Mouse (Mus musculus) frontal cortex, postnatal 14 days (tissue): ENCODE measurements around the gene Dscaml1.

Source experiments
- DNase-seq, 2 experiments: peaks; one replicate each; pipeline ENCODE4 v3.0.0; 2022; ENCODE audit warnings: low spot score in 2 of 2

The Dscaml1 gene

GRCm38 (mm10) chr9:45505487-45505939 is 79.1 kb downstream of the Dscaml1 start:
- DNase-seq = no peak

DNA sequence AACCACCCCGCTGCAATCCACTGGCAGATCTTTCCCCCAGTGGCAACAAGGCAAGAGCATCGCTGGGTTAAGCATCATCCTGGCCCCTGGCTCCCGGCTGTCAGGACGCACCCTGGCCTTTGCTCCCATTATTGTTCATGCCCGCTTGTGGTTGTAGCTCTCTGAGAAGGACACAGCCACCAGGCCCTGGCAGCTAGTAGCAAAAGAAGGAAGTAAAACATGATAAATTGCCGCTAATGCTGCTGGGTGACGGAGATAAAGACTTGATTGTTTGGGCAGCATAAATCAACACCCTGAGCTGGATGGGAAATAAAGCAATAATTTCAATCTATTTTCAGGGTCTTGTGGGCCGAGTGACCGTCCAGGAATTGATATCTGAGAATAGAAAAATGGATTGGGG is 81.1 kb downstream of the Dscaml1 start:
- no peak for DNase-seq

GRCm38 (mm10) chr9:45510806-45511546 is 84.5 kb downstream of the Dscaml1 start:
- DNase-seq = no peak

GRCm38 (mm10) chr9:45517993-45518705 is 91.7 kb downstream of the Dscaml1 start:
- peak; percentile 40 to 58 for DNase-seq

DNA sequence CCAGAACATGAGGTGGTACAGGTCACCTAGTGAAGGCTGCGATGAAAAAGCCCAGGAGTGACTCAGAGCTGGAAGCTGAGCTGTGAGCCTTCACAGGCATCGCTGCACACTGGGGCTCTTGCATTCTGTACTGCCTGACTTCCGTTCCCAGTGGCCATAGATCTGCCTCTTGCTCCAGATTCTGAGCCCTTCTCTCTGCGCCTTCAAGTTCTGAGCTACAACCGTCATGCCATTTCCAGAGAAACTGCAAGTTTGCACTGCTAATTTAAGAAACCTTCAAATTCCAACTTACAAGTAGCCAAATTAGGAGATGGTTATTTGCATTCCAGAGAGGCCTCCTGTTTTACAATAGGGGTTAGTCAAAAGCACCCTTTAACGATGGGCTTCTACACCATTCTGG is 93.4 kb downstream of the Dscaml1 start:
- no peak for DNase-seq

GRCm38 (mm10) chr9:45522866-45523265 is 96.4 kb downstream of the Dscaml1 start:
- DNase-seq = no peak

GRCm38 (mm10) chr9:45524505-45524904 is 98.1 kb downstream of the Dscaml1 start:
- no peak for DNase-seq

DNA sequence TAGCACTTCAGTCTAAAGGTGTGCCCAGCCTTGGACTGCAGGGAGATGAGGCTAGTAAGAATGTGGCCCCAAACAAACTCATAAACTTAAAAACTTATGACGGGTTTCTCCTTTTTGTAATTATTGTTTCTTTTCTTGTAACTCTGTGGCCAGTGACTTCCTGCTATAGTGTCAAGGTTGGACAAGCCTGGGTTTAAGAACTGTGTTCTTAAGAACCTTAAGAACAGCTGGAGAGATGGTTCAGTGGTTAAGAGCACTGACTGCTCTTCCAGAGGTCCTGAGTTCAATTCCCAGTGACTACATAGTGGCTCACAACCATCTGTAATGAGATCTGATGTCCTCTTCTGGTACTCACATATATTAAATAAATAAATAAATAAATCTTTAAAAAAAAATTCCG is 106.8 kb downstream of the Dscaml1 start:
- DNase-seq = no peak

GRCm38 (mm10) chr9:45534472-45534988 is 108.1 kb downstream of the Dscaml1 start:
- DNase-seq = no peak

DNA sequence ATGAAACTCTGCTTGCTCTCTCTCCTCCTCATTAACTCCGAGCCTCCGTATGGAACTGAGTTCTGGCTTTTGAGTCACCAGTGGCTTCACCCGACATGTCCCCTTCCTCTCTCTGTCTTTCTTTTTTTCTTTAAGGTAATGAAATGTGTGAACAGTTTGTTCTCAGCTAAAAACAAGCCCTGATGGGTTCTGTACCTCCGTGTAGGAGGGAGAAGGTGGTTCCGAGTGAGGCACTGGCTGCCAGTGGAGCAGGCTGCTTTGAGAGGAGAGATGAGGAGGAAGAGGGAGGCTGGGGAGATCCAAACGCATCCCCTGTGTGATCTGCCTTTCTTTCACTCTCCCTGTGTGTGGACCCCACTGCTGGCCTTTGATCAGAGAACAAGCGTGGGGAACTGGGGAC is 111.2 kb downstream of the Dscaml1 start:
- DNase-seq = no peak

DNA sequence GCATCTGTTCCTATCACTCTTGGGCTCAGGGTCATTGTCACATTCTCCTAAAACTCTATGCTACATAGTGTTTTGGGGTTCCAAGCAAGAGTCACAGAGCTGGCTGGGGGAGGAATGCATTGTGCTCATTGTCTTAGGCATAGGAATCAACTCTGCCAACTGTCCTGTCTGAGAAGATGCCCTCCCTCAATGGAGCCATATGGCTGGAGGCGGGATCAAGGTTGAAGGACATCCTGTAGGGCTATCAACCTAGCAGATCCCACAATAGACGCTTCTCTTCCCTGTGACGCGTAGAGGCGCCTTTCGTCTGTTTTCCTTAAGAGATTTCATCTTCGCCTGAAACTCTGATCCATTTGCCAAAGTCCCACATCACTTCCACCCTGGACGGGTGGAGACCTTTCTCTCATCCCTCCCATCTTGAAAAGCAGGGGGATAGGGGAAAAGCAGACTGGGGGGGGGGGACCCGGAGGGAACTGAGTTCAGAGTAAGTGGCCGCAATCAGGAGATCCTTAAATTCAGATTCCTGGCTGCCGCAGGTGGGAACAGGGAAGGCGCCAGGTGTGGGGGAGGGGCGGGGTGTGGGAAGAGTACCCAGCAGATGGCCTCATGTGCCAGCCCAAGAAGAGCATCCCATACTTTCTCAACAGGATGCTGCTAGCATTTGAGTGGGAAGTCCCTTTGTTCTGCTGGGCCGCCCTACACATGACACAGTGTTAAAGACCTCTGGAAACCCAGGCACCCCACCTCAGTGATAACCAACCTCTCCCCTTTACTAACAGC is 113.0 kb downstream of the Dscaml1 start:
- DNase-seq = no peak

DNA sequence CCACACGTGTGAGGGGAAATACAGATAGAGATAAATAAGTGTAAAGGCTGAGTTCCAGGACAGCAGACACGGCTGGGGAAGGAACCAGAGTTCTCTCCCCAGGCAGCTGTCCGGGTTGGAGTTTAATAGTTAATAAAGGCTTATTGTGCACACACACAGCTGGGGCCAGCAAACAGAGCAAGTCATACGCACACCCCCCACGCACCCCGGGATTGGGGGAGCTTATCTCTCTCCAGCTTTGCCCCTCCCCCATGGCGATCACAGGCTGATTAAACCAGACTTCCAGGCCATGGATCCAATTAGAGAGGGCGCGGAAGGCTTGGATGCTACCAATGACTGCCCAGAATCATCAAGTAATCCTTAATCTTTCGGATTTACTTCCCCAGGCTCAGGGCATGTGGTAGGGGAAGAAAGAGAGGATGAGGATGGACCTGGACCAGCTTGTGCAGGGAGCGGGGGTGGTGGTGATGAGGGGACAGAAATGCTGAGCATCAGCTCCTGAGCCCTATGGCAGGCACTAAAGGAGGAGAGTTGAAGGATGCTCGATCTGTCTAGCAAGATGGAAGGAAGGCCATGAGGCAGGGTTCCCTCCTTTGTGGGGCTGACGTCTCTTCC is 119.7 kb downstream of the Dscaml1 start:
- no peak for DNase-seq

DNA sequence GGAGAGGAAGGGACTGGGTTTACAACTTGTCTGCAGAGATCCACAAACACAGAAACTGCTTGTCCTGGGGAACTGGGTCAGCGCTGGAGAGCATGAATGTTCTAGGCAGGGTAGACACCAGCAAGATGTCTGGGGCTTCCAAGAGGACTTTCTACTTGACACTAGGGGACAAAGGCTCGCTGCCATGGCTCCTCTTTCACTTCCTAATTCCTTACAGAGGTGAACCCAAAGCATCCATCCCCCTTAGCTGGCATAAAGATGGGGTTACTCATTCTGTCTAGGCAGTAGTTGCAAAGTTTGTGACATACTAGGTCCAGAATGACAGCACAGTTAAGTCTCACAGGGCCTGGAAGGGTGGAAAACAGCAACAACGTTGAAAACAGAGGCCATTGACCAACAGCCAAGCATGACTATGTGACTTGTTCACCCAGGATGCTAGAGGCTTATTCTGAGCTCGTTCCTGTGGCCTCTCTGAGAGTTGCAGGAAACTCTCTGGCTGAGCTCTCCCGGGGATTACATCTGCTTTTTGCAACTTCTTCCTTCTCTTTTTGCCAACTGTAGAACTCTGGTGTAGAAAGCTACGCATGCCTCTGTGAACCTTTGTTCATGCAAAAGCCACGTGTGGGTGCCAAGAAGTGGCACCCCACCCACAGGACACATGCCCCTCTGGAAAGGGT is 120.6 kb downstream of the Dscaml1 start:
- DNase-seq = no peak

GRCm38 (mm10) chr9:45549796-45550195 is 123.4 kb downstream of the Dscaml1 start:
- no peak for DNase-seq

- DNase-seq = no peak
Observed at GRCm38 (mm10) chr9:45550210-45550609, 123.8 kb downstream of the Dscaml1 start.

- no peak for DNase-seq
Observed at GRCm38 (mm10) chr9:45550662-45551061, 124.2 kb downstream of the Dscaml1 start.

DNA sequence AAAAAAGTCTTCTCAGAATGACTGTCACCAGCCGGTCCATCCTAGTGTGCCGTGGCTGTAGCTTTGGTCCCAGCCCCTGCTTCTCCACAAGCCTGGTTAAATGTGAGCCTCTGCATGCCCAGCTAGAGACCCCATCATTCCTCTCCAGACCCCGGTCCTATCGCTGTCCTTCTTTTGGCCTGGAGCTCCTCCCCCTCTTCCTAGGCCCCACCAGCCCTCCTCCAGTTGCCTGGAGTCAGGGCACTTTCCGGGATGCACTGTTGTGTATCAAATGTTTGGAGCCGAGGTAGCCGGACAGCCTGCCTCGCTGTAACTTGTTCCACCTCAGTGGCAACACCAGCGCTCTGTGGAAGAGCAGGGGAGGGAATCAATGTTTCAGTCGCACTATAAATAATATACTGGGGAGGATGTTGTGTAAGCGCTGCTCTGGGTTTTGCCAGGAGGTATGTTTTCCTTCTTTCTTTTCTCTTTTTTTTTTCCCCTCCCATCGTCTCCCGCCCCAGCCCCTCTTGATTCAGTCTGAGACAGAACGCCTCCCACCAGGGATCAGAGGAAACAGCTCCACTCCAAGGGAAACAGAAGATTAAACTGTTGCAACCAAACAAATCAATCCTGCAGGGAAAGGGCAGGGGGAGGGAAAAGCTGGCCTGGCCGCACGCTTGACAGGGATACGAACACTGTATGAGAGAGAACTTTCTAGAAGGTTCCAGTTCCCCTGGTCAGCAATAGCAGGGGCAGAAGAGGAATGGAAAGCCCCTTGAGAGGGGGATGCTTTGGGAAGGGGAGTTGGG is 128.8 kb downstream of the Dscaml1 start:
- no peak for DNase-seq

- DNase-seq = no peak
Observed at GRCm38 (mm10) chr9:45556882-45557281, 130.5 kb downstream of the Dscaml1 start.

GRCm38 (mm10) chr9:45560987-45561386 is 134.6 kb downstream of the Dscaml1 start:
- no peak for DNase-seq

- no peak for DNase-seq
Observed at GRCm38 (mm10) chr9:45566843-45567578, 140.6 kb downstream of the Dscaml1 start.
